Mouse (Mus musculus) spleen, adult 2 months (tissue): ENCODE measurements at regions not wholly inside any gene's neighbourhood (a gene's known extent, or its start where the extent isn't known, plus 50 kb on each side); places are given as distances from the start of the nearest gene placed in this dataset.

Experiments
- DNase-seq, 2 experiments: peaks; one replicate each; pipeline versions ENCODE4 v3.0.0 to v3.0.0-alpha.2; 2012 to 2021; ENCODE audit warnings: low spot score in 2 of 2, low read depth in 1 of 2
- H3K27ac ChIP-seq: fragments of 200-500 bp; 2 replicates; pipeline ENCODE4 v1.5.1; 2012; ENCODE audit warnings: low read length, inconsistent platforms; ENCODE audit not compliant: insufficient read depth
- H3K27me3 ChIP-seq: fragments of 200-500 bp; 2 replicates; pipeline ENCODE4 v1.6.1; 2012; ENCODE audit warnings: mild to moderate bottlenecking, moderate library complexity, low read length, inconsistent platforms; ENCODE audit not compliant: control insufficient read depth, insufficient read depth
- H3K36me3 ChIP-seq: fragments of 200-500 bp; 2 replicates; pipeline ENCODE4 v1.6.1; 2012; ENCODE audit warnings: mild to moderate bottlenecking, low read length, inconsistent platforms; ENCODE audit not compliant: control insufficient read depth, insufficient read depth
- H3K4me1 ChIP-seq: fragments of 200-500 bp; 2 replicates; pipeline ENCODE4 v1.6.1; 2011; ENCODE audit warnings: inconsistent platforms; ENCODE audit not compliant: control insufficient read depth, insufficient read depth, insufficient read length
- H3K4me3 ChIP-seq: fragments of 200-500 bp; 2 replicates; pipeline ENCODE4 v1.5.1; 2011; ENCODE audit warnings: mild to moderate bottlenecking, inconsistent platforms; ENCODE audit not compliant: insufficient read depth, insufficient read length; ENCODE audit errors: extremely low read depth
- CTCF ChIP-seq: fragments of 200-500 bp; IDR thresholded peaks from 2 replicates; pipeline ENCODE4 v1.5.1; 2011; ENCODE audit warnings: mild to moderate bottlenecking, inconsistent platforms; ENCODE audit not compliant: insufficient read depth, insufficient read length, insufficient replicate concordance; ENCODE audit errors: extremely low read depth
- POLR2A ChIP-seq: fragments of 200-500 bp; IDR thresholded peaks from 2 replicates; pipeline ENCODE4 v1.6.1; 2011; ENCODE audit warnings: low read depth, low read length, inconsistent platforms
- WGBS: fragments of 180-500 bp; shearing (Covaris S2); methylation state at CpG from one replicate; pipeline ENCODE4 v1.1.7; 2018; 5-methylcytosine and 5-hydroxymethylcytosine counted together

- Histone ChIP-seq H3K4me1 (no peaks in the 10 kb centered on the region), H3K27me3 (no peaks in the 10 kb centered on the region), H3K4me3 (no peak overlapping the region), H3K36me3 (no peaks in the 10 kb centered on the region), H3K27ac (no peak overlapping the region)
- DNase-seq = no peak
- TF ChIP-seq CTCF (no peak), POLR2A (no peak)
- 79% methylated on average over 11 of the region's 11 CpGs for WGBS
Measured at GRCm38 (mm10) chr8:26680891-26681381, 296.2 kb upstream of the Zfp703 start.

GRCm38 (mm10) chr8:26687146-26687545 is 290.0 kb upstream of the Zfp703 start:
- no peaks in the 10 kb centered on the region for H3K27me3 ChIP-seq
- no peak for TF ChIP-seq POLR2A
- no peak for TF ChIP-seq CTCF
- no peaks in the 10 kb centered on the region for H3K4me1 ChIP-seq
- H3K4me3 ChIP-seq = no peak overlapping the region
- no peaks in the 10 kb centered on the region for H3K36me3 ChIP-seq
- no peak overlapping the region for H3K27ac ChIP-seq
- no peak for DNase-seq

GRCm38 (mm10) chr8:26688035-26688434 is 289.1 kb upstream of the Zfp703 start:
- Histone ChIP-seq H3K4me3 (no peak overlapping the region), H3K4me1 (no peaks in the 10 kb centered on the region), H3K27me3 (no peaks in the 10 kb centered on the region), H3K36me3 (no peaks in the 10 kb centered on the region), H3K27ac (no peak overlapping the region)
- 81% methylated on average over 4 of the region's 4 CpGs for WGBS
- no peak for DNase-seq
- TF ChIP-seq CTCF (no peak), POLR2A (no peak)

GRCm38 (mm10) chr8:26688745-26689478 is 288.2 kb upstream of the Zfp703 start:
- Histone ChIP-seq H3K4me1 (no peaks in the 10 kb centered on the region), H3K4me3 (no peak overlapping the region), H3K36me3 (no peaks in the 10 kb centered on the region), H3K27ac (no peak overlapping the region), H3K27me3 (no peaks in the 10 kb centered on the region)
- no peak for DNase-seq
- TF ChIP-seq POLR2A (no peak), CTCF (no peak)
- 85% methylated on average over 5 of the region's 5 CpGs for WGBS

- no peaks in the 10 kb centered on the region for H3K36me3 ChIP-seq
- DNase-seq = no peak
- H3K27ac ChIP-seq = no peak overlapping the region
- TF ChIP-seq CTCF = no peak
- no peak for TF ChIP-seq POLR2A
- WGBS = 42% methylated on average over 10 of the region's 10 CpGs
- H3K4me1 ChIP-seq = no peaks in the 10 kb centered on the region
- H3K4me3 ChIP-seq = no peak overlapping the region
- H3K27me3 ChIP-seq = no peaks in the 10 kb centered on the region
Measured at GRCm38 (mm10) chr8:26689479-26690177, 287.5 kb upstream of the Zfp703 start.

- Histone ChIP-seq H3K4me3 (no peak overlapping the region), H3K27me3 (no peaks in the 10 kb centered on the region)
Measured at GRCm38 (mm10) chr8:26690178-26690735, 286.9 kb upstream of the Zfp703 start.

More at GRCm38 (mm10) chr8:26690178-26690735, 286.9 kb upstream of the Zfp703 start:
- no peak overlapping the region for H3K27ac ChIP-seq
- no peak for DNase-seq
- no peak for TF ChIP-seq CTCF
- no peak for TF ChIP-seq POLR2A
- 58% methylated on average over 6 of the region's 6 CpGs for WGBS
- H3K36me3 ChIP-seq = no peaks in the 10 kb centered on the region
- H3K4me1 ChIP-seq = no peaks in the 10 kb centered on the region
